Mouse (Mus musculus): ENCODE results near the gene Sec14l1. TPM values are rescaled to one million over a fixed set of nuclear protein-coding genes. Genes with fewer than 3 reads are reported as not detected.

The Sec14l1 gene
- polyA plus RNA-seq, 1 experiment from 2014 or later = 25.4 TPM

GRCm38 (mm10) chr11:117115346-117116219 lies 615 bp downstream of the Sec14l1 start:
- Histone ChIP-seq H3K9me3 (replicated peaks; ENCODE audit: control insufficient read depth, low read length) (no peaks in the 10 kb centered on the region), H3K4me2 (ENCODE audit: low read depth, low read length) (peak overlapping the region; percentile 87), H3K27me3 (ENCODE audit: control insufficient read depth, insufficient read depth, low read length) (no peaks in the 10 kb centered on the region), H3K36me3 (replicated peaks; ENCODE audit: control insufficient read depth, insufficient read depth, low read depth, low read length) (no peaks in the 10 kb centered on the region), H3K9ac (replicated peaks; ENCODE audit: low read length) (peak overlapping the region; percentile 88), H3K27ac (replicated peaks; ENCODE audit: low read depth, low read length) (peak overlapping the region; percentile 98), H3K4me3 (ENCODE audit: low read depth, low read length) (peak overlapping the region; percentile 87), H3K4me1 (ENCODE audit: control insufficient read depth, insufficient read depth, low read length) (peaks cover 12% of the 10 kb centered on the region)
- WGBS = under 1% methylated on average over 54 of the region's 54 CpGs
- DNase-seq (ENCODE audit: low spot score) (peak; percentile 50), ATAC-seq (replicated peaks; ENCODE audit: insufficient number of reproducible peaks, low FRiP score, low TSS enrichment, low read depth) (peak; percentile 74)

- peak overlapping the region; percentile 32 for H3K9ac ChIP-seq (replicated peaks; ENCODE audit: low read length)
- peak overlapping the region; percentile 47 for H3K4me2 ChIP-seq (ENCODE audit: low read depth, low read length)
- peak overlapping the region; percentile 87 for H3K4me3 ChIP-seq (ENCODE audit: low read depth, low read length)
- 46% methylated on average over 18 of the region's 18 CpGs for WGBS
- ATAC-seq (replicated peaks; ENCODE audit: insufficient number of reproducible peaks, low FRiP score, low TSS enrichment, low read depth) (no peak), DNase-seq (ENCODE audit: low spot score) (no peak)
- H3K4me1 ChIP-seq (ENCODE audit: control insufficient read depth, insufficient read depth, low read length) = peaks cover 20% of the 10 kb centered on the region
- no peaks in the 10 kb centered on the region; the same call in 1 of the 2 replicates for H3K36me3 ChIP-seq (replicated peaks; ENCODE audit: control insufficient read depth, insufficient read depth, low read depth, low read length)
- H3K27ac ChIP-seq (replicated peaks; ENCODE audit: low read depth, low read length) = no peak overlapping the region
- no peaks in the 10 kb centered on the region for H3K27me3 ChIP-seq (ENCODE audit: control insufficient read depth, insufficient read depth, low read length)
- H3K9me3 ChIP-seq (replicated peaks; ENCODE audit: control insufficient read depth, low read length) = no peaks in the 10 kb centered on the region
These were observed 1.7 kb downstream of the Sec14l1 start for GRCm38 (mm10) chr11:117116350-117117303.

GRCm38 (mm10) chr11:117117321-117117720 lies 2.4 kb downstream of the Sec14l1 start:
- Histone ChIP-seq H3K27me3 (ENCODE audit: control insufficient read depth, insufficient read depth, low read length) (no peaks in the 10 kb centered on the region), H3K9me3 (replicated peaks; ENCODE audit: control insufficient read depth, low read length) (no peaks in the 10 kb centered on the region), H3K9ac (replicated peaks; ENCODE audit: low read length) (no peak overlapping the region), H3K27ac (replicated peaks; ENCODE audit: low read depth, low read length) (no peak overlapping the region), H3K36me3 (replicated peaks; ENCODE audit: control insufficient read depth, insufficient read depth, low read depth, low read length) (no peaks in the 10 kb centered on the region; the same call in 1 of the 2 replicates), H3K4me1 (ENCODE audit: control insufficient read depth, insufficient read depth, low read length) (peaks cover 20% of the 10 kb centered on the region), H3K4me2 (ENCODE audit: low read depth, low read length) (peak overlapping the region; percentile 1; the same call in 1 of the 2 replicates), H3K4me3 (ENCODE audit: low read depth, low read length) (no peak overlapping the region)
- no peak for DNase-seq (ENCODE audit: low spot score)
- ATAC-seq (replicated peaks; ENCODE audit: insufficient number of reproducible peaks, low FRiP score, low TSS enrichment, low read depth) = no peak
- WGBS = 69% methylated on average over 18 of the region's 18 CpGs

GRCm38 (mm10) chr11:117117791-117118190 lies 2.8 kb downstream of the Sec14l1 start:
- no peaks in the 10 kb centered on the region for H3K9me3 ChIP-seq (replicated peaks; ENCODE audit: control insufficient read depth, low read length)
- H3K4me3 ChIP-seq (ENCODE audit: low read depth, low read length) = no peak overlapping the region
- no peak for ATAC-seq (replicated peaks; ENCODE audit: insufficient number of reproducible peaks, low FRiP score, low TSS enrichment, low read depth)
- H3K4me1 ChIP-seq (ENCODE audit: control insufficient read depth, insufficient read depth, low read length) = peaks cover 20% of the 10 kb centered on the region
- no peak overlapping the region for H3K9ac ChIP-seq (replicated peaks; ENCODE audit: low read length)
- no peak for DNase-seq (ENCODE audit: low spot score)
- no peaks in the 10 kb centered on the region for H3K27me3 ChIP-seq (ENCODE audit: control insufficient read depth, insufficient read depth, low read length)
- WGBS = 93% methylated on average over 7 of the region's 7 CpGs
- no peaks in the 10 kb centered on the region; the same call in 1 of the 2 replicates for H3K36me3 ChIP-seq (replicated peaks; ENCODE audit: control insufficient read depth, insufficient read depth, low read depth, low read length)
- H3K4me2 ChIP-seq (ENCODE audit: low read depth, low read length) = no peak overlapping the region
- no peak overlapping the region for H3K27ac ChIP-seq (replicated peaks; ENCODE audit: low read depth, low read length)

DNA sequence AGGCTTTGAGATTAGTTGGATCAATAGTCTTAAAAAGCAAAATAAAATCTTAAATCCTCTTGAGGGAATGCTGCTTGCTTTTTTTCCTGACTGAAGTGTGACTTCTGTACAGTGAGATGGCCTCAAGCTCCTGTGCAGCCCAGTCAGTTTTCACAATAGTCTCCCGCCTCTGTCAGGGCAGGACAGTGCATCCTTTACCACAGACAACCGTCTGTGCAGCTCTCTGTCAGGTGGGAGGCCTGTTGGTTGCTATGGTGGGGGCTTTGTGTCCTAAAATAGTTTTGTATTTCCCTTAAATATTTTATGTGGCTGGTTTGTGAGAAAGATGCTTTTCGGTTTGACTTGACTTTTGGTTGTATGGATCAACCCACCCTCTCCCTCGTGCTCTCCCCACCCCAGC lies 3.3 kb downstream of the Sec14l1 start:
- ATAC-seq (replicated peaks; ENCODE audit: insufficient number of reproducible peaks, low FRiP score, low TSS enrichment, low read depth) = no peak
- H3K36me3 ChIP-seq (replicated peaks; ENCODE audit: control insufficient read depth, insufficient read depth, low read depth, low read length) = no peaks in the 10 kb centered on the region; the same call in 1 of the 2 replicates
- peak overlapping the region; percentile 13; the same call in 1 of the 2 replicates for H3K9ac ChIP-seq (replicated peaks; ENCODE audit: low read length)
- no peak for DNase-seq (ENCODE audit: low spot score)
- H3K9me3 ChIP-seq (replicated peaks; ENCODE audit: control insufficient read depth, low read length) = no peaks in the 10 kb centered on the region
- H3K27me3 ChIP-seq (ENCODE audit: control insufficient read depth, insufficient read depth, low read length) = no peaks in the 10 kb centered on the region
- peaks cover 20% of the 10 kb centered on the region for H3K4me1 ChIP-seq (ENCODE audit: control insufficient read depth, insufficient read depth, low read length)
- 63% methylated on average over 4 of the region's 4 CpGs for WGBS
- H3K4me2 ChIP-seq (ENCODE audit: low read depth, low read length) = no peak overlapping the region
- H3K27ac ChIP-seq (replicated peaks; ENCODE audit: low read depth, low read length) = no peak overlapping the region; the same call in 1 of the 2 replicates
- H3K4me3 ChIP-seq (ENCODE audit: low read depth, low read length) = no peak overlapping the region

- peak overlapping the region; percentile 22; the same call in 1 of the 2 replicates for H3K9ac ChIP-seq (replicated peaks; ENCODE audit: low read length)
- H3K4me2 ChIP-seq (ENCODE audit: low read depth, low read length) = no peak overlapping the region
- peaks cover 20% of the 10 kb centered on the region for H3K4me1 ChIP-seq (ENCODE audit: control insufficient read depth, insufficient read depth, low read length)
- no peak overlapping the region for H3K4me3 ChIP-seq (ENCODE audit: low read depth, low read length)
- H3K9me3 ChIP-seq (replicated peaks; ENCODE audit: control insufficient read depth, low read length) = no peaks in the 10 kb centered on the region
- H3K27me3 ChIP-seq (ENCODE audit: control insufficient read depth, insufficient read depth, low read length) = no peaks in the 10 kb centered on the region
- no peaks in the 10 kb centered on the region; the same call in 1 of the 2 replicates for H3K36me3 ChIP-seq (replicated peaks; ENCODE audit: control insufficient read depth, insufficient read depth, low read depth, low read length)
- H3K27ac ChIP-seq (replicated peaks; ENCODE audit: low read depth, low read length) = no peak overlapping the region; the same call in 1 of the 2 replicates
- ATAC-seq (replicated peaks; ENCODE audit: insufficient number of reproducible peaks, low FRiP score, low TSS enrichment, low read depth) = no peak
- DNase-seq (ENCODE audit: low spot score) = peak; percentile 51
- WGBS = 34% methylated on average over 11 of the region's 11 CpGs
These were observed 3.9 kb downstream of the Sec14l1 start for GRCm38 (mm10) chr11:117118721-117119321.

GRCm38 (mm10) chr11:117119723-117120122 lies 4.8 kb downstream of the Sec14l1 start:
- Histone ChIP-seq H3K4me2 (ENCODE audit: low read depth, low read length) (no peak overlapping the region), H3K4me3 (ENCODE audit: low read depth, low read length) (no peak overlapping the region)
- ATAC-seq (replicated peaks; ENCODE audit: insufficient number of reproducible peaks, low FRiP score, low TSS enrichment, low read depth) = no peak

More at GRCm38 (mm10) chr11:117119723-117120122, 4.8 kb downstream of the Sec14l1 start:
- no peaks in the 10 kb centered on the region for H3K27me3 ChIP-seq (ENCODE audit: control insufficient read depth, insufficient read depth, low read length)
- no peaks in the 10 kb centered on the region; the same call in 1 of the 2 replicates for H3K36me3 ChIP-seq (replicated peaks; ENCODE audit: control insufficient read depth, insufficient read depth, low read depth, low read length)
- 27% methylated on average over 5 of the region's 5 CpGs for WGBS
- H3K27ac ChIP-seq (replicated peaks; ENCODE audit: low read depth, low read length) = no peak overlapping the region
- no peak overlapping the region for H3K9ac ChIP-seq (replicated peaks; ENCODE audit: low read length)
- H3K9me3 ChIP-seq (replicated peaks; ENCODE audit: control insufficient read depth, low read length) = no peaks in the 10 kb centered on the region
- peaks cover 20% of the 10 kb centered on the region for H3K4me1 ChIP-seq (ENCODE audit: control insufficient read depth, insufficient read depth, low read length)
- no peak for DNase-seq (ENCODE audit: low spot score)

Data from embryonic facial prominence, embryonic 11.5 days (tissue).